Mouse (Mus musculus): ENCODE measurements around the gene Gm14403. TPM values are rescaled to one million over a fixed set of nuclear protein-coding genes. Genes with fewer than 3 reads are reported as not detected.
A peak's percentile ranks its signal among the peaks of the same experiment; 100 is the strongest.
"Not testable (repeated sequence)": the region's sequence is repeated elsewhere in the genome, so short reads cannot be mapped to it uniquely, and the experiment has no call there.

Gm14403 gene
- 10 to 100 TPM; 36.2 to 36.8 TPM for total RNA-seq (2021)

- DNase-seq = peak; percentile 49
These were observed at the start of gene Gm14403 for GRCm38 (mm10) chr2:177498067-177498466. Gene Gm14403 (plus strand): TSS chr2:177498215.

GRCm38 (mm10) chr2:177464676-177465075 is 33.3 kb upstream of the Gm14403 start, which contains the start of gene Zfp970:
Gene Zfp970 (plus strand): TSS chr2:177464733.
- DNase-seq = peak; percentile 42

GRCm38 (mm10) chr2:177468222-177468621 is 29.8 kb upstream of the Gm14403 start:
- not testable (repeated sequence) for DNase-seq

GRCm38 (mm10) chr2:177472261-177472660 is 25.8 kb upstream of the Gm14403 start:
- peak; percentile 38 for DNase-seq

- not testable (repeated sequence) for DNase-seq
These were observed 16.0 kb upstream of the Gm14403 start for GRCm38 (mm10) chr2:177481971-177482370.

- not testable (repeated sequence) for DNase-seq
These were observed 14.6 kb upstream of the Gm14403 start for GRCm38 (mm10) chr2:177483238-177483948.

GRCm38 (mm10) chr2:177499182-177499581 is 1.2 kb downstream of the Gm14403 start:
- not testable (repeated sequence) for DNase-seq

GRCm38 (mm10) chr2:177505211-177505719 is 7.2 kb downstream of the Gm14403 start:
- not testable (repeated sequence) for DNase-seq

GRCm38 (mm10) chr2:177511381-177511780 is 13.4 kb downstream of the Gm14403 start:
- peak; percentile 9 for DNase-seq

- DNase-seq = not testable (repeated sequence)
These were observed 14.0 kb downstream of the Gm14403 start for GRCm38 (mm10) chr2:177511972-177512371.

- not testable (repeated sequence) for DNase-seq
These were observed 16.0 kb downstream of the Gm14403 start for GRCm38 (mm10) chr2:177513991-177514479.

GRCm38 (mm10) chr2:177517746-177518145 is 19.7 kb downstream of the Gm14403 start:
- DNase-seq = not testable (repeated sequence)

- not testable (repeated sequence) for DNase-seq
These were observed 20.3 kb downstream of the Gm14403 start for GRCm38 (mm10) chr2:177518354-177518753.

GRCm38 (mm10) chr2:177518960-177519359 is 20.9 kb downstream of the Gm14403 start:
- not testable (repeated sequence) for DNase-seq

GRCm38 (mm10) chr2:177520035-177520434 is 22.0 kb downstream of the Gm14403 start:
- DNase-seq = no peak

GRCm38 (mm10) chr2:177523061-177523460 is 25.0 kb downstream of the Gm14403 start:
- no peak for DNase-seq

- not testable (repeated sequence) for DNase-seq
These were observed 25.7 kb downstream of the Gm14403 start for GRCm38 (mm10) chr2:177523674-177524073.

GRCm38 (mm10) chr2:177524171-177524570 is 26.2 kb downstream of the Gm14403 start:
- not testable (repeated sequence) for DNase-seq

- DNase-seq = no peak
These were observed 37.9 kb downstream of the Gm14403 start for GRCm38 (mm10) chr2:177535876-177536275.

GRCm38 (mm10) chr2:177537141-177537540 is 39.1 kb downstream of the Gm14403 start:
- not testable (repeated sequence) for DNase-seq

- not testable (repeated sequence) for DNase-seq
These were observed 39.7 kb downstream of the Gm14403 start for GRCm38 (mm10) chr2:177537717-177538116.

- DNase-seq = not testable (repeated sequence)
These were observed 57.2 kb downstream of the Gm14403 start for GRCm38 (mm10) chr2:177555261-177555660.
